Comparison of ENCODE assay signal across 8 mouse cellular contexts in genomic region chr15:12586154-12586553, GRCm38 (mm10).
DNase-seq lines count a peak whose midpoint lies in the region; ATAC-seq and TF ChIP-seq lines count a peak whose summit lies in the region.

No protein-coding gene starts in this region.

- no peak overlapping the region for H3K9ac ChIP-seq in embryonic facial prominence, embryonic 15.5 days
- H3K9ac ChIP-seq in heart, embryonic 11.5 days (ENCODE audit: low read depth, low read length): no peak overlapping the region
- H3K9ac ChIP-seq in kidney, embryonic 14.5 days (ENCODE audit: low read depth, low read length): no peak overlapping the region
- no peak overlapping the region for H3K9ac ChIP-seq in limb, embryonic 14.5 days (ENCODE audit: low read depth, low read length, severe bottlenecking)
- H3K9ac ChIP-seq in stomach, embryonic 15.5 days: no peak overlapping the region

- H3K4me2 ChIP-seq in embryonic facial prominence, embryonic 15.5 days (replicated peaks): no peak overlapping the region
- no peak overlapping the region for H3K4me2 ChIP-seq in heart, embryonic 11.5 days
- no peak overlapping the region for H3K4me2 ChIP-seq in kidney, embryonic 14.5 days (replicated peaks; ENCODE audit: low read depth, low read length)
- H3K4me2 ChIP-seq in limb, embryonic 14.5 days (replicated peaks; ENCODE audit: low read depth, low read length, severe bottlenecking): no peak overlapping the region
- no peak overlapping the region for H3K4me2 ChIP-seq in stomach, embryonic 15.5 days

- ATAC-seq in embryonic facial prominence, embryonic 15.5 days (ENCODE audit: insufficient number of reproducible peaks, low FRiP score, low TSS enrichment, low read depth): peak; percentile 89
- peak; percentile 77 for ATAC-seq in heart, embryonic 11.5 days (replicated peaks; ENCODE audit: insufficient number of reproducible peaks, low FRiP score, low TSS enrichment)
- ATAC-seq in kidney, embryonic 14.5 days (ENCODE audit: low FRiP score, low TSS enrichment): peak; percentile 92
- peak; percentile 85 for ATAC-seq in limb, embryonic 14.5 days (ENCODE audit: low FRiP score, low read depth)
- peak; percentile 80; the same call in 1 of the 2 replicates for ATAC-seq in stomach, embryonic 15.5 days (ENCODE audit: insufficient read depth, low FRiP score, low read depth)

- no peaks in the 10 kb centered on the region for H3K36me3 ChIP-seq in embryonic facial prominence, embryonic 15.5 days
- no peaks in the 10 kb centered on the region for H3K36me3 ChIP-seq in heart, embryonic 11.5 days (ENCODE audit: control insufficient read depth, insufficient read depth, low read length)
- no peaks in the 10 kb centered on the region for H3K36me3 ChIP-seq in kidney, embryonic 14.5 days (ENCODE audit: control insufficient read depth, insufficient read depth, low read length)
- H3K36me3 ChIP-seq in limb, embryonic 14.5 days (ENCODE audit: control insufficient read depth, insufficient read depth, low read length): no peaks in the 10 kb centered on the region
- H3K36me3 ChIP-seq in stomach, embryonic 15.5 days: no peaks in the 10 kb centered on the region

- WGBS in embryonic facial prominence, embryonic 15.5 days: 4% methylated on average over 5 of the region's 5 CpGs
- 3% methylated on average over 5 of the region's 5 CpGs for WGBS in heart, embryonic 11.5 days (ENCODE audit: insufficient replicate concordance)
- 4% methylated on average over 5 of the region's 5 CpGs for WGBS in kidney, embryonic 14.5 days
- 5% methylated on average over 5 of the region's 5 CpGs for WGBS in limb, embryonic 14.5 days
- 3% methylated on average over 5 of the region's 5 CpGs for WGBS in stomach, embryonic 15.5 days

- H3K9me3 ChIP-seq in embryonic facial prominence, embryonic 15.5 days (replicated peaks): no peaks in the 10 kb centered on the region
- no peaks in the 10 kb centered on the region for H3K9me3 ChIP-seq in heart, embryonic 11.5 days (replicated peaks; ENCODE audit: control insufficient read depth, low read length)
- no peaks in the 10 kb centered on the region for H3K9me3 ChIP-seq in kidney, embryonic 14.5 days (ENCODE audit: control insufficient read depth, low read length)
- H3K9me3 ChIP-seq in limb, embryonic 14.5 days (ENCODE audit: control insufficient read depth, low read length): no peaks in the 10 kb centered on the region
- no peaks in the 10 kb centered on the region for H3K9me3 ChIP-seq in stomach, embryonic 15.5 days

- H3K4me3 ChIP-seq in bone marrow macrophage, adult 2 months (ENCODE audit: insufficient read depth, low read length): no peak overlapping the region
- no peak overlapping the region for H3K4me3 ChIP-seq in embryonic facial prominence, embryonic 15.5 days (replicated peaks)
- H3K4me3 ChIP-seq in heart, embryonic 11.5 days (ENCODE audit: low read depth, low read length): no peak overlapping the region
- no peak overlapping the region for H3K4me3 ChIP-seq in kidney, embryonic 14.5 days (ENCODE audit: low read length)
- no peak overlapping the region for H3K4me3 ChIP-seq in limb, embryonic 14.5 days (replicated peaks; ENCODE audit: low read length)
- no peak overlapping the region for H3K4me3 ChIP-seq in stomach, embryonic 15.5 days (replicated peaks)

- no peak overlapping the region for H3K27ac ChIP-seq in bone marrow macrophage, adult 2 months (ENCODE audit: insufficient read depth, low read depth, low read length)
- no peak overlapping the region for H3K27ac ChIP-seq in embryonic facial prominence, embryonic 15.5 days (replicated peaks)
- H3K27ac ChIP-seq in heart, embryonic 11.5 days (ENCODE audit: low read depth, low read length): no peak overlapping the region
- H3K27ac ChIP-seq in kidney, embryonic 14.5 days (ENCODE audit: low read depth, low read length): no peak overlapping the region
- no peak overlapping the region for H3K27ac ChIP-seq in limb, embryonic 14.5 days (replicated peaks; ENCODE audit: low read depth, low read length)
- no peak overlapping the region for H3K27ac ChIP-seq in stomach, embryonic 15.5 days

- TF ChIP-seq POLR2A in bone marrow macrophage, adult 2 months (IDR thresholded peaks at IDR 0.05; ENCODE audit: borderline replicate concordance, low read depth, low read length): no peak
- no peak for TF ChIP-seq POLR2A in limb, embryonic 14.5 days (IDR thresholded peaks at IDR 0.05; ENCODE audit: borderline replicate concordance, extremely low read depth, insufficient read depth, insufficient read length)

- H3K27me3 ChIP-seq in embryonic facial prominence, embryonic 15.5 days: no peaks in the 10 kb centered on the region
- no peaks in the 10 kb centered on the region for H3K27me3 ChIP-seq in heart, embryonic 11.5 days (ENCODE audit: control insufficient read depth, insufficient read depth, low read length)
- no peaks in the 10 kb centered on the region for H3K27me3 ChIP-seq in kidney, embryonic 14.5 days (ENCODE audit: control insufficient read depth, insufficient read depth, low read length)
- no peaks in the 10 kb centered on the region for H3K27me3 ChIP-seq in limb, embryonic 14.5 days (ENCODE audit: control insufficient read depth, insufficient read depth, low read length)
- no peaks in the 10 kb centered on the region for H3K27me3 ChIP-seq in stomach, embryonic 15.5 days (replicated peaks)

- H3K4me1 ChIP-seq in bone marrow macrophage, adult 2 months (ENCODE audit: control insufficient read depth, insufficient read depth, low read length): no peaks in the 10 kb centered on the region
- H3K4me1 ChIP-seq in embryonic facial prominence, embryonic 15.5 days: no peaks in the 10 kb centered on the region; the same call in 1 of the 2 replicates
- no peaks in the 10 kb centered on the region for H3K4me1 ChIP-seq in heart, embryonic 11.5 days (ENCODE audit: control insufficient read depth, insufficient read depth, low read length)
- 0 out of 2 replicates have a peak, but pooled peaks cover 3% of the 10 kb centered on the region for H3K4me1 ChIP-seq in kidney, embryonic 14.5 days (ENCODE audit: control insufficient read depth, insufficient read depth, low read length)
- peaks cover 6% of the 10 kb centered on the region; the same call in 1 of the 2 replicates for H3K4me1 ChIP-seq in limb, embryonic 14.5 days (ENCODE audit: control insufficient read depth, insufficient read depth, low read length)
- H3K4me1 ChIP-seq in stomach, embryonic 15.5 days: no peaks in the 10 kb centered on the region

- peak; percentile 15; the same call in 1 of the 2 replicates for TF ChIP-seq CTCF in bone marrow macrophage, adult 2 months (IDR thresholded peaks at IDR 0.05; ENCODE audit: low read depth, low read length)

- DNase-seq in CD4-positive, CD25-positive, alpha-beta regulatory T cell, adult 2 months (ENCODE audit: low read depth, low spot score): peak; percentile 65
- peak; percentile 77 for DNase-seq in limb, embryonic 14.5 days (ENCODE audit: low spot score)
- peak; percentile 44 for DNase-seq in naive thymus-derived CD4-positive, alpha-beta T cell, adult 2 months (ENCODE audit: low read depth)
